Mouse (Mus musculus): ENCODE measurements at regions not wholly inside any gene's neighbourhood (a gene's known extent, or its start where the extent isn't known, plus 50 kb on each side); places are given as distances from the start of the nearest gene placed in this dataset.

- TF ChIP-seq CTCF (IDR thresholded peaks at IDR 0.05; ENCODE audit: control insufficient read depth, insufficient read depth, insufficient replicate concordance, low read depth, low read length) (no peak), POLR2A (IDR thresholded peaks at IDR 0.05; ENCODE audit: control insufficient read depth, low read depth, low read length) (no peak)
Observed at GRCm38 (mm10) chr16:75291194-75291593, 294.7 kb downstream of the Lipi start.
